Mouse (Mus musculus) spleen, adult 2 months (tissue): Measurements from ENCODE around the gene Macrod2. TPM values are rescaled to one million over a fixed set of nuclear protein-coding genes. Genes with fewer than 3 reads are reported as not detected.

ENCODE experiments used
- DNase-seq, 2 experiments: peaks; one replicate each; pipeline versions ENCODE4 v3.0.0 to v3.0.0-alpha.2; 2012 to 2021; ENCODE audit warnings: low spot score in 2 of 2, low read depth in 1 of 2
- H3K27ac ChIP-seq: fragments of 200-500 bp; 2 replicates; pipeline ENCODE4 v1.5.1; 2012; ENCODE audit warnings: low read length, inconsistent platforms; ENCODE audit not compliant: insufficient read depth
- H3K27me3 ChIP-seq: fragments of 200-500 bp; 2 replicates; pipeline ENCODE4 v1.6.1; 2012; ENCODE audit warnings: mild to moderate bottlenecking, moderate library complexity, low read length, inconsistent platforms; ENCODE audit not compliant: control insufficient read depth, insufficient read depth
- H3K36me3 ChIP-seq: fragments of 200-500 bp; 2 replicates; pipeline ENCODE4 v1.6.1; 2012; ENCODE audit warnings: mild to moderate bottlenecking, low read length, inconsistent platforms; ENCODE audit not compliant: control insufficient read depth, insufficient read depth
- H3K4me1 ChIP-seq: fragments of 200-500 bp; 2 replicates; pipeline ENCODE4 v1.6.1; 2011; ENCODE audit warnings: inconsistent platforms; ENCODE audit not compliant: control insufficient read depth, insufficient read depth, insufficient read length
- H3K4me3 ChIP-seq: fragments of 200-500 bp; 2 replicates; pipeline ENCODE4 v1.5.1; 2011; ENCODE audit warnings: mild to moderate bottlenecking, inconsistent platforms; ENCODE audit not compliant: insufficient read depth, insufficient read length; ENCODE audit errors: extremely low read depth
- CTCF ChIP-seq: fragments of 200-500 bp; IDR thresholded peaks from 2 replicates; pipeline ENCODE4 v1.5.1; 2011; ENCODE audit warnings: mild to moderate bottlenecking, inconsistent platforms; ENCODE audit not compliant: insufficient read depth, insufficient read length, insufficient replicate concordance; ENCODE audit errors: extremely low read depth
- POLR2A ChIP-seq: fragments of 200-500 bp; IDR thresholded peaks from 2 replicates; pipeline ENCODE4 v1.6.1; 2011; ENCODE audit warnings: low read depth, low read length, inconsistent platforms
- WGBS: fragments of 180-500 bp; shearing (Covaris S2); methylation state at CpG from one replicate; pipeline ENCODE4 v1.1.7; 2018; 5-methylcytosine and 5-hydroxymethylcytosine counted together
- polyA plus RNA-seq: library from polyadenylated mRNA; depleted of rRNA; stranded (reverse); fragments of >200 nt; gene quantifications from 2 replicates; pipeline ENCODE4 v1.2.3, GENCODE M21; 2012

Macrod2 gene
- polyA plus RNA-seq, 1 experiment: 2.2 TPM

DNA sequence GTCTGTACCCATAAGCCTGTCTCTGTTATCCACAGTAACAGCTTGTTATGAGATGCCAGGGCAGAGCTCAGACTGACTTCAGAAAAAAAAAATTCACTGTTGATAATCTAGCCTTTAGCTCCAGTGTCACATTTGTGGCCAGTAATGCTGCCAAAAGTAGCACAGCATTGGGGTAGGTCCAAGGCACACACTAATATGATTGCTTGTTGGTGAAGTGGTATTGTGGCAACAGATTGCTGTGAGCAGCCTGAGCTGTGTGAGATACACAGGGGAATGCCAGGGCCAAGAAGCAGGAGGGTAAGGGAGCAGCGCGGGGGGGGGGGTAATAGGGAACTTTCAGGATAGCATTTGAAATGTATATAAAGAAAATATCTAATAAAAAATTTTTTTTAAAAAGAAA is 1985.5 kb downstream of the Macrod2 start:
- no peak for DNase-seq
- Histone ChIP-seq H3K4me1 (no peaks in the 10 kb centered on the region), H3K27me3 (no peaks in the 10 kb centered on the region), H3K27ac (no peak overlapping the region), H3K36me3 (no peaks in the 10 kb centered on the region), H3K4me3 (no peak overlapping the region)
- WGBS: 94% methylated on average over 2 of the region's 2 CpGs
- no peak for TF ChIP-seq CTCF

DNA sequence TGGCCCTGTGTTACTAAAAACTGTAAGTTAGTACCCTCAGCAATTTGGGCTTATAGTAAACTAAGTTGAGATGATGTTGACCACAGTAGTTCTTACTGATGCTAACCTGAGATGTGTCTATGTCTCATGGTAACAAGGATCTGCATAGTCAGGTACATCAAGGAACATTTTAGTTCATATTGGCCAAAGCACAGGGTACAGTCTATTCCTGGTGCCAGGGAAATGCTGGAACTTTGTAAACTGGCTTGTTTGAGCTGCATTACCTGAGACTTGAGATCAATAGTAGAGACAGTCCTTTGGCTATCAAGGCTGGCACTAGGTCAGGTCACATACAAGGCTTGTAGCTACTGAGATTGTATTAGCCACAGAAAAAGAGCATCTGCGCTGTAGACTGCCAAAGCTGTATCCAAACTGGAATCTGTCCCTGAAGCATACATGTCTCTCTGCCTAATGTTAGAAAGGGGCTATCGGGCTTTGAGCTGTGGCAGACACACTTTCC is 1986.0 kb downstream of the Macrod2 start:
- no peaks in the 10 kb centered on the region for H3K36me3 ChIP-seq
- no peak overlapping the region for H3K27ac ChIP-seq
- 83% methylated on average over 2 of the region's 2 CpGs for WGBS
- no peaks in the 10 kb centered on the region for H3K4me1 ChIP-seq
- DNase-seq: no peak
- TF ChIP-seq POLR2A (no peak), CTCF (no peak)
- H3K4me3 ChIP-seq: no peak overlapping the region
- H3K27me3 ChIP-seq: no peaks in the 10 kb centered on the region

DNA sequence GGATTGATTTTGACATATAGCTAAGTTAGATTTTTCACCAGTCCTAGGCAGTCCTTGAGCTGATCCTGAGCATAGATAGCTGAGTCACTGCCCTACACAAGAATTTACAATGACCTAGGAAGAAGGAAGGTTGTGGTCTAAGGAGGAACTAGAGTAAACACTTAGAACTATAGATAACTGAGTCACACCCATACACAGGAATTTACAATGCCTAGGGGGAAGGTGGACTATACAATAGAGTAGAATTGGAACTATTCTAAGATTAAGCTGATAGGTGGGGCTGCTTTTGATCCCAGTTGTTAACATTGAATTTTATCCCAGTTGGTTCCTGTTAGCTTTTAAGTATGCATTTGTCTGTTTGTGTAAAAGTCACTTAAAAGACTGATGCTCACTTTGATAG is 1998.4 kb downstream of the Macrod2 start:
- no peak for TF ChIP-seq CTCF
- DNase-seq: no peak
- Histone ChIP-seq H3K4me3 (no peak overlapping the region), H3K27ac (no peak overlapping the region), H3K36me3 (no peaks in the 10 kb centered on the region), H3K4me1 (no peaks in the 10 kb centered on the region), H3K27me3 (no peaks in the 10 kb centered on the region)

DNA sequence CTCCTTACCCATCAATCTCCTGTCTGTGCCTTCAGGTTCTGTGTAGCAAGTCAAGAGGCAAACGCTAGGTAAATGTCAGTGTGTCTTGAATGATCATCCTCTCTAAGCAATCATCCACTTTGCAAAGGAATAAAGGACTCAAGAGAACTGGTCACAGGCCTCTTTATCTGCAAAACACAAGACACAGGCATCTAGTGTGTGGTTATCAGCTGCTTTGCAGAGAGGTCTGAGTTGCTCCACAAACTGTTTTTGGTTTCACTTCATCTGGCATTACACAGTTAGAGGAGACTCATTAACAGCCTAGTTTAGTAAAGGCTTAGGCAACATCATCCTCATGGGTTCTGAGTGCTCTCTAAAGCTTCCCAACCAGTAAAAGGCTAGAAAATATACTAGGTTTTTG is 2004.4 kb downstream of the Macrod2 start:
- no peaks in the 10 kb centered on the region for H3K27me3 ChIP-seq
- WGBS: 78% methylated on average over 1 of the region's 1 CpGs
- no peak overlapping the region for H3K27ac ChIP-seq
- no peaks in the 10 kb centered on the region for H3K4me1 ChIP-seq
- TF ChIP-seq POLR2A (no peak), CTCF (no peak)
- no peaks in the 10 kb centered on the region for H3K36me3 ChIP-seq
- no peak overlapping the region for H3K4me3 ChIP-seq
- no peak for DNase-seq

DNA sequence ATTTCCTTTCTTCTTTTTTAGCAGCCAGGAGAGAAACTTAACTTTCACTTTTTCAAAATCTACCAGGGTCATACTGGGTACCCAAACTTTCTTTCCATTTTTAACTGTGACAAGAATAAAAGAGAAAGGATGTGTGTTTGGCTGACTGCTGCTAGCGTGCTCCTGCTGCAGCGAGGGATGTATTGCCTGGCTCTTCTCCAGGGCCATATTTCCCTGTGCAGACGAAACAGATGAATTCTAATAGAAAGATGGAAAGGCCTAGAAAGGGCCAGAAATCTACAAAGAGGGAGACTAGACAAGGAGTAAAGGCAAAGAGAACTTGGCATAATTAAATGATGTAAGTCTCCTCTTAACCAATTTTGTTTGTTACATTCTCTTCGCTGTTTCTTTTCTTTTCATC is 2005.7 kb downstream of the Macrod2 start:
- no peaks in the 10 kb centered on the region for H3K27me3 ChIP-seq
- no peaks in the 10 kb centered on the region for H3K36me3 ChIP-seq
- no peak for DNase-seq
- no peak for TF ChIP-seq POLR2A
- no peak for TF ChIP-seq CTCF
- H3K4me3 ChIP-seq: no peak overlapping the region
- WGBS: 77% methylated on average over 4 of the region's 4 CpGs
- no peak overlapping the region for H3K27ac ChIP-seq
- H3K4me1 ChIP-seq: no peaks in the 10 kb centered on the region

DNA sequence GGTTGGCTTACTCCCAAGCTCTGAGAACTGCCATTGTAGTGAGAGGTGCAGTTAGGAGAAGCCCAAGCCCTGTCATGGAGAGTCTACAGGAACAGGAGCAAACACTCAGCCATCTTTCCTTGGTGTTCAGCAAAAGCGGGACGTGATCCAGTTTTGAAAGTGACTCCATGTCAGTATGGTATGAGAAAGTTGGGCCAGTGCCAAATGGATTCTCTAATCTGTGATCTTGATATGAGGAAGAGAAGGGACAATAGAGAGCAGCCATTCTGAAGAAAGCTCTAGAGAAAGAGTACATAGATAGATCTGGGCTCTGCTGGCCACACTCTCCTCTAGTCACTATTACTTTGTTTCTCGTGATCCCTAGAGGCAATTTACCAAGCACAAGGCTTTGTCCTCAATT is 2006.2 kb downstream of the Macrod2 start:
- Histone ChIP-seq H3K27me3 (no peaks in the 10 kb centered on the region), H3K4me1 (no peaks in the 10 kb centered on the region), H3K4me3 (no peak overlapping the region), H3K36me3 (no peaks in the 10 kb centered on the region), H3K27ac (no peak overlapping the region)
- TF ChIP-seq CTCF (no peak), POLR2A (no peak)
- WGBS: 93% methylated on average over 3 of the region's 3 CpGs
- no peak for DNase-seq

DNA sequence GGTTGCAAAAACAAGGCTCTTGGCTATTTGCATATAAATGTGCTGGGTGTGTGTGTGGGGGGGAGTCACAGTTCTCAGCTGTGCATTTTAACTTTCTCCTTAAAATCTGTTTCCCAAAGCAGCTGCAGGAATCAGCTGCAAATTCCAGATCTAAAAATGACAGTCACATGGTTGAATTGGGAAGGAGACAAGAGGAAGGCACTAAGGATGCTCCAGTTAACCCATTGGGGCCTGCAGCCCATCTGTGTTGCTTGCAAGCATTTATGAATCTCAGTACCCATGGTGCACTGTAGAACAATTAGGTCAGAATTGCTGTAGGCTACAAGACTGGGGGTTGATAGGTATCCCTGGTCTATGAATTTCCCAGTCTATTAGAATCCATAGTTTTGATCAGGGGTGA is 2008.3 kb downstream of the Macrod2 start:
- Histone ChIP-seq H3K27me3 (no peaks in the 10 kb centered on the region), H3K27ac (no peak overlapping the region), H3K4me1 (no peaks in the 10 kb centered on the region), H3K36me3 (no peaks in the 10 kb centered on the region), H3K4me3 (no peak overlapping the region)
- TF ChIP-seq CTCF (no peak), POLR2A (no peak)
- DNase-seq: no peak

DNA sequence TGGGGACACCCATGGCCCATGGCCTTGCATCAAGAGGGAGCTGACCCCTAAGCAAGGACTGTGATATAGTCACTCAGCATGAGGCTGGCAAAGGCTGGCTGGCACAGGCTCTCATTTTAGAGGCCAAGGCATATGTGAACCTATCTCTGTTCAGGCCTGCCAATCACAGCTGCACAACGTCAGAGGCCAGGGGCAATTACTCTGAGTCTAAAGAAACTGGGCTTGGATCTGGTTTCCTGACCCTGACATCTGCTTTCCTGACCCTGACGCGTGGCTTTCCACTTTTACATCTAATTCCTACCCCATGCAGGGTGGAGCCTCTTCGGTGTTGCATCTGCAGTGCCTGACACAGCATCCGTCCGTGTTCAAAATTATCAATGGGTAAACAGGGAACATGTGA is 2009.2 kb downstream of the Macrod2 start:
- no peak for TF ChIP-seq CTCF
- TF ChIP-seq POLR2A: no peak
- no peaks in the 10 kb centered on the region for H3K36me3 ChIP-seq
- WGBS: 70% methylated on average over 6 of the region's 6 CpGs

More for the DNA sequence above, 2009.2 kb downstream of the Macrod2 start:
- H3K4me3 ChIP-seq: no peak overlapping the region
- H3K4me1 ChIP-seq: no peaks in the 10 kb centered on the region
- no peak for DNase-seq
- H3K27ac ChIP-seq: no peak overlapping the region
- H3K27me3 ChIP-seq: no peaks in the 10 kb centered on the region
